Mouse (Mus musculus) MEL (cell line): ENCODE data around the gene Enc1. TPM values are rescaled to one million over a fixed set of nuclear protein-coding genes. Genes with fewer than 3 reads are reported as not detected.
"Not testable (repeated sequence)": the region's sequence is repeated elsewhere in the genome, so short reads cannot be mapped to it uniquely, and the experiment has no call there.

Experiments used
- DNase-seq: peaks from one replicate; pipeline ENCODE4 v3.0.0; 2011; ENCODE audit warnings: low read depth, low spot score
- H3K27ac ChIP-seq: 2 replicates; pipeline ENCODE4 v1.5.1; 2012; ENCODE audit warnings: low read depth, mild to moderate bottlenecking, control low read depth, low read length, moderate library complexity; ENCODE audit not compliant: control insufficient read depth
- H3K27me3 ChIP-seq, 2 experiments: fragments of 150-350 bp in 1 of 2; sonication (generic) in 1 of 2; 2 replicates each; pipeline ENCODE4 v1.6.1; 2012; ENCODE audit warnings: low read length in 2 of 2, mild to moderate bottlenecking in 2 of 2, improper control_type of control experiment in 1 of 2, moderate library complexity in 1 of 2; ENCODE audit not compliant: insufficient read depth in 2 of 2, control insufficient read depth in 1 of 2
- H3K36me3 ChIP-seq, 2 experiments: 2 replicates each; pipeline ENCODE4 v1.6.1; 2012 to 2014; ENCODE audit warnings: low read length in 2 of 2, improper control_type of control experiment in 1 of 2, inconsistent platforms in 1 of 2, mild to moderate bottlenecking in 1 of 2; ENCODE audit not compliant: insufficient read depth in 2 of 2, control insufficient read depth in 1 of 2
- H3K4me1 ChIP-seq, 2 experiments: fragments of 150-350 bp in 1 of 2; sonication (generic) in 1 of 2; 2 replicates each; pipeline ENCODE4 v1.6.1; 2012; ENCODE audit warnings: low read length in 2 of 2, improper control_type of control experiment in 1 of 2, mild to moderate bottlenecking in 1 of 2; ENCODE audit not compliant: insufficient read depth in 2 of 2, control insufficient read depth in 1 of 2
- H3K4me3 ChIP-seq, 2 experiments: fragments of 150-350 bp in 1 of 2; sonication (generic) in 1 of 2; 2 replicates each; pipeline ENCODE4 v1.5.1; 2012; ENCODE audit warnings: low read depth in 2 of 2, low read length in 2 of 2, mild to moderate bottlenecking in 2 of 2, moderate library complexity in 2 of 2, control low read depth in 1 of 2, improper control_type of control experiment in 1 of 2; ENCODE audit not compliant: control insufficient read depth in 1 of 2, insufficient read depth in 1 of 2
- H3K79me2 ChIP-seq: 2 replicates; pipeline ENCODE4 v1.6.1; 2012; ENCODE audit warnings: mild to moderate bottlenecking, low read length, moderate library complexity; ENCODE audit not compliant: control insufficient read depth, poor library complexity, insufficient read depth
- H3K9ac ChIP-seq: 2 replicates; pipeline ENCODE4 v1.6.1; 2012; ENCODE audit warnings: low read depth, mild to moderate bottlenecking, control low read depth, low read length, moderate library complexity; ENCODE audit not compliant: control insufficient read depth, poor library complexity, severe bottlenecking
- H3K9me3 ChIP-seq: fragments of 150-350 bp; sonication (generic); replicated peaks from 2 replicates; pipeline ENCODE4 v1.6.1; 2012; ENCODE audit warnings: mild to moderate bottlenecking, low read length, improper control_type of control experiment, moderate library complexity; ENCODE audit not compliant: insufficient read depth
- BHLHE40 ChIP-seq: IDR thresholded peaks from 2 replicates; pipeline ENCODE4 v1.6.1; 2012; ENCODE audit warnings: low read depth, mild to moderate bottlenecking, inconsistent platforms, low read length, improper control_type of control experiment, borderline replicate concordance
- CHD2 ChIP-seq: IDR thresholded peaks from 2 replicates; pipeline ENCODE4 v1.6.1; 2011; ENCODE audit warnings: low read length, improper control_type of control experiment
- E2F4 ChIP-seq: IDR thresholded peaks from 2 replicates; pipeline ENCODE4 v1.6.1; 2011; ENCODE audit warnings: low read depth, low read length, improper control_type of control experiment, borderline replicate concordance
- EP300 ChIP-seq, 2 experiments: IDR thresholded peaks; 2 replicates each; pipeline ENCODE4 v1.6.1; 2011; ENCODE audit warnings: improper control_type of control experiment in 2 of 2, low read length in 2 of 2, low read depth in 1 of 2, mild to moderate bottlenecking in 1 of 2
- ETS1 ChIP-seq: IDR thresholded peaks from 2 replicates; pipeline ENCODE4 v1.6.1; 2012; ENCODE audit warnings: low read depth, mild to moderate bottlenecking, inconsistent platforms, low read length, improper control_type of control experiment, moderate library complexity
- GATA1 ChIP-seq: IDR thresholded peaks from 2 replicates; pipeline ENCODE4 v1.6.1; 2011; ENCODE audit warnings: low read depth, low read length, improper control_type of control experiment
- JUND ChIP-seq: IDR thresholded peaks from 2 replicates; pipeline ENCODE4 v1.6.1; 2011; ENCODE audit warnings: low read depth, mild to moderate bottlenecking, improper control_type of control experiment, low read length
- KAT2A ChIP-seq: conservative IDR thresholded peaks from 2 replicates; pipeline ENCODE4 v1.6.1; 2012; ENCODE audit warnings: low read depth, low read length, improper control_type of control experiment, inconsistent platforms
- MXI1 ChIP-seq: IDR thresholded peaks from 2 replicates; pipeline ENCODE4 v1.6.1; 2011; ENCODE audit warnings: mild to moderate bottlenecking, low read depth, low read length, improper control_type of control experiment
- MYB ChIP-seq: IDR thresholded peaks from 2 replicates; pipeline ENCODE4 v1.6.1; 2011; ENCODE audit warnings: mild to moderate bottlenecking, low read depth, low read length, improper control_type of control experiment
- MYC ChIP-seq: IDR thresholded peaks from 2 replicates; pipeline ENCODE4 v1.6.1; 2011; ENCODE audit warnings: low read depth, mild to moderate bottlenecking, low read length, improper control_type of control experiment, moderate library complexity
- POLR2A ChIP-seq, 2 experiments: IDR thresholded peaks; 2 replicates each; pipeline ENCODE4 v1.6.1; 2011 to 2012; ENCODE audit warnings: low read length in 2 of 2, mild to moderate bottlenecking in 2 of 2, control low read depth in 1 of 2, improper control_type of control experiment in 1 of 2, low read depth in 1 of 2, moderate library complexity in 1 of 2; ENCODE audit not compliant: control insufficient read depth in 1 of 2, insufficient read depth in 1 of 2, poor library complexity in 1 of 2
- POLR2AphosphoS2 ChIP-seq: IDR thresholded peaks from 2 replicates; pipeline ENCODE4 v1.6.1; 2011; ENCODE audit warnings: low read length, improper control_type of control experiment
- POLR2AphosphoS5 ChIP-seq: IDR thresholded peaks from 2 replicates; pipeline ENCODE4 v1.6.1; 2012; ENCODE audit warnings: low read depth, borderline replicate concordance, mild to moderate bottlenecking, inconsistent platforms, low read length, moderate library complexity, mixed read lengths
- RAD21 ChIP-seq: IDR thresholded peaks from 2 replicates; pipeline ENCODE4 v1.6.1; 2011; ENCODE audit warnings: mild to moderate bottlenecking, low read depth, low read length, improper control_type of control experiment
- RCOR1 ChIP-seq: IDR thresholded peaks from 2 replicates; pipeline ENCODE4 v1.6.1; 2012; ENCODE audit warnings: low read depth, mild to moderate bottlenecking, inconsistent platforms, low read length, improper control_type of control experiment
- SIN3A ChIP-seq: IDR thresholded peaks from 2 replicates; pipeline ENCODE4 v1.6.1; 2012; ENCODE audit warnings: low read length, improper control_type of control experiment, inconsistent platforms
- SMC3 ChIP-seq: IDR thresholded peaks from 2 replicates; pipeline ENCODE4 v1.6.1; 2011; ENCODE audit warnings: low read depth, low read length, improper control_type of control experiment
- TBP ChIP-seq: IDR thresholded peaks from 2 replicates; pipeline ENCODE4 v1.8.0; 2011; ENCODE audit warnings: low read depth, low read length, improper control_type of control experiment
- UBTF ChIP-seq: IDR thresholded peaks from 2 replicates; pipeline ENCODE4 v1.6.1; 2012; ENCODE audit warnings: low read depth, mild to moderate bottlenecking, inconsistent platforms, low read length, improper control_type of control experiment, moderate library complexity, borderline replicate concordance; ENCODE audit not compliant: insufficient read depth
- USF1 ChIP-seq: IDR thresholded peaks from 2 replicates; pipeline ENCODE4 v1.6.1; 2014; ENCODE audit warnings: low read depth, mild to moderate bottlenecking, inconsistent platforms, low read length, improper control_type of control experiment, moderate library complexity
- polyA plus RNA-seq, 2 experiments: library from polyadenylated mRNA; stranded (reverse) in 1 of 2; unstranded in 1 of 2; fragments of >175 nt in 1 of 2; fragments of >200 nt in 1 of 2; gene quantifications; 2 replicates each; pipeline versions ENCODE4 v1.2.1 to v1.2.4; 2012; ENCODE audit warnings: low replicate concordance in 2 of 2, low read depth in 1 of 2; ENCODE audit not compliant: insufficient read length in 2 of 2, insufficient read depth in 1 of 2, missing spikeins in 1 of 2
- total RNA-seq: library from RNA; depleted of rRNA; stranded (reverse); fragments of 300-350 nt; gene quantifications from 2 replicates; pipeline ENCODE4 v1.2.3, GENCODE M21; 2012

Enc1 gene
- total and polyA plus RNA-seq, 3 experiments = not detected

DNA sequence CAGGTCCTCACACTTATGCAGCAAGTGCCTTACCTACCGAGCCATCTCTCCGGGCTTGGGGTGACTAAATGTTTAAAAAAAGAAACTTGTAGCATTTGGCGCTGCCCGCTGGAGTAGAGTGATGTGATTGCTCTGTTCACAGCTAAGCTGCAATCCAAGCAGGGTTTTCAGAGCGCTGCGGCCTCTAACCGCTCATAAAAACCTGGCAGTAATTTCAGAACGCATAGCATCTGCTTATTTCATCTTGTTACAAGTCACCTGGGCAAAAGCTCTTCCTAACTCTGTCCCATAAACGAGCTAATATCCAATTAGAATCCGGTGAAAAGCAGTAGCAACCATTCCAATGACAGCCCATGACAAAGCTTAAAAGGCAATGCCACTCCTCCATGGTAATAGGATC, 21.8 kb downstream of the Enc1 start:
- H3K27me3 ChIP-seq = no peaks in the 10 kb centered on the region
- DNase-seq = no peak
- no peak overlapping the region for H3K9ac ChIP-seq
- no peak overlapping the region for H3K4me3 ChIP-seq
- TF ChIP-seq POLR2AphosphoS5 (no peak), UBTF (no peak), MXI1 (no peak), MYC (no peak), RCOR1 (no peak), BHLHE40 (no peak), RAD21 (no peak), SIN3A (no peak), POLR2AphosphoS2 (no peak), USF1 (no peak), EP300 (IDR thresholded peaks at IDR 0.05; ENCODE audit: low read depth in 1 of 2, low read length in 2 of 2) (no peak), POLR2A (IDR thresholded peaks at IDR 0.05; ENCODE audit: control insufficient read depth in 1 of 2, insufficient read depth in 1 of 2, low read depth in 1 of 2, low read length in 2 of 2, poor library complexity in 1 of 2) (no peak), ETS1 (no peak), SMC3 (no peak), GATA1 (no peak), E2F4 (no peak), KAT2A (no peak)
- TF ChIP-seq, all 39 proteins: peak for 0
- H3K4me1 ChIP-seq = no peaks in the 10 kb centered on the region
- no peaks in the 10 kb centered on the region for H3K36me3 ChIP-seq
- no peak overlapping the region for H3K27ac ChIP-seq
- H3K79me2 ChIP-seq = no peaks in the 10 kb centered on the region
- H3K9me3 ChIP-seq = no peaks in the 10 kb centered on the region

GRCm38 (mm10) chr13:97265534-97265933, 24.6 kb downstream of the Enc1 start:
- not testable (repeated sequence) for H3K9ac ChIP-seq, H3K36me3 ChIP-seq, H3K4me1 ChIP-seq, H3K4me3 ChIP-seq, H3K79me2 ChIP-seq, H3K9me3 ChIP-seq, H3K27me3 ChIP-seq, H3K27ac ChIP-seq
- DNase-seq = peak; percentile 9

DNA sequence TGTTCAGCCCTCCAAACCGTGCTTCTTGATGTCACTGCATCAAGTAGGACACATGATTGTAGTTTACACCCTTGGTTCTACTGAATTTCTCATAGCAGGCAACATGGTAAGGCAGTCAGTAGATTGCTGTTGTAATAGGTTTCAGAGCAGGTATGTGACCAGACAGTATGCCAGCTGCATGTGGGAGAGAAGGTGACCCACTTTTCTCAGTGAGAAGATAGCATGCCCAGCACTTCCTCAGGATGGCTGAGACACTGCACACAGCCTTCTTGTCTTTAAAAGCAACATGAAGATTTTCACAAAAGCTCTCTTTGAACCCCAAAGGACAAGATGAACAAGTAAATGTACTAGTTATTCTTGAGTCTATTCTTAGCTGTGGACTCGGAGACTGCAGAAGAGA, 29.8 kb downstream of the Enc1 start:
- H3K9ac ChIP-seq = no peak overlapping the region
- H3K9me3 ChIP-seq = no peaks in the 10 kb centered on the region
- no peak for DNase-seq
- H3K4me3 ChIP-seq = no peak overlapping the region
- H3K27me3 ChIP-seq = no peaks in the 10 kb centered on the region
- H3K79me2 ChIP-seq = no peaks in the 10 kb centered on the region
- no peak overlapping the region for H3K27ac ChIP-seq
- no peaks in the 10 kb centered on the region for H3K36me3 ChIP-seq
- no peak for TF ChIP-seq TBP
- TF ChIP-seq CHD2 = no peak
- no peak for TF ChIP-seq JUND
- TF ChIP-seq SIN3A = no peak
- TF ChIP-seq MYC = no peak
- TF ChIP-seq MYB = no peak
- no peak for TF ChIP-seq GATA1
- TF ChIP-seq E2F4 = no peak
- no peaks in the 10 kb centered on the region for H3K4me1 ChIP-seq
